Mouse (Mus musculus) kidney, postnatal 10 days (tissue): ENCODE data around the gene Mrpl43.

Experiments used
- DNase-seq: peaks from one replicate; pipeline ENCODE4 v3.0.0; 2021; ENCODE audit warnings: mixed read lengths

Mrpl43 gene

DNA sequence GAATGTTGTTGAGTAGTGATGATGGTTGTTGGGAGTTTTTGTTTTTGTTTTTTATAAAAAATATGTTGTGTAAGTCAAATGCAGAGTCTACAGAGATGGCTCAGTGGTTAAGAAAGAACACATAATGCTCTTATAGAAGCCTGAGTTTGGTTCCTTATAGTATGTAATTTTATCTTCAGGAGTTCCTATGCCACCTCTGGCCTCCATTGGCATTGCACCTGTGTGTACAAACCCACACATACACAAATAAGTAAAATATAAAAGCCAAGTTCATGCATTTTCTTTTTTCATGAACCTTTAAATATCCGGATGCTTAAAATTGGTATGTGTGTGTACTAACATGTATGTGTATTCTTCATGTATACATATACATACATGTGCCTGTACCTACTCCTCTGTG lies 40.3 kb downstream of the Mrpl43 start:
- DNase-seq: no peak

DNA sequence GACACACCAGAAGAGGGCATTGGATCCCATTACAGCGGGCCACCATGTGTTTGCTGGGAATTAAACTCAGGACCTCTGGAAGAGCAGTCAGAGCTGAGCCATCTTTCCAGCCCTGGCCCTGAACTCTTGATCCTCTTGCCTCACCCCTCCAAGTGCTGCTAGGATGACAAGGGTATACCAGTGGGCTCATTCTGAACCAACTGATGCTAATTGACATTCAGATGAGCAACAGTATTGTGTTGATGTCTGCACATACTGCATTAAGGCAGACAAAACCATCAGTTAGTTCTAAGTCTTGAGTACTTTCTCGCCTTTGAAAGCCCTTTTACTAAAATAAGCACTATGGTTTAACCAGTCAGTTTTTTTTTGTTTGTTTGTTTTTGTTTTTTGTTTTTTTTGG lies 46.6 kb downstream of the Mrpl43 start:
- no peak for DNase-seq
